Mouse (Mus musculus): Measurements from ENCODE around the gene AI464131. TPM values are rescaled to one million over a fixed set of nuclear protein-coding genes. Genes with fewer than 3 reads are reported as not detected.

Gene AI464131
- total and polyA plus RNA-seq, 2 experiments from 2014 or later: 8.2 to 16.0 TPM

GRCm38 (mm10) chr4:41478751-41479455, 24.0 kb downstream of the AI464131 start:
- peak; percentile 23; the same call in 1 of the 2 replicates for ATAC-seq
- H3K4me2 ChIP-seq (ENCODE audit: low read depth): no peak overlapping the region
- peak; percentile 51 for TF ChIP-seq CTCF (IDR thresholded peaks at IDR 0.05; ENCODE audit: low read depth)
- H3K27ac ChIP-seq (ENCODE audit: low read depth, low read length): no peak overlapping the region
- WGBS: 61% methylated on average over 4 of the region's 4 CpGs
- H3K4me3 ChIP-seq (ENCODE audit: low read depth, low read length): no peak overlapping the region
- no peak for DNase-seq
- no peak overlapping the region for H3K9ac ChIP-seq
- no peaks in the 10 kb centered on the region; the same call in 1 of the 2 replicates for H3K27me3 ChIP-seq (ENCODE audit: insufficient read depth, low read length)
- H3K9me3 ChIP-seq (ENCODE audit: low read length): no peaks in the 10 kb centered on the region
- H3K4me1 ChIP-seq (ENCODE audit: insufficient read depth): no peaks in the 10 kb centered on the region
- peaks cover 22% of the 10 kb centered on the region for H3K36me3 ChIP-seq (ENCODE audit: insufficient read depth)

GRCm38 (mm10) chr4:41477648-41478160, 25.2 kb downstream of the AI464131 start:
- no peak for ATAC-seq
- Histone ChIP-seq H3K36me3 (ENCODE audit: insufficient read depth) (peaks cover 22% of the 10 kb centered on the region), H3K9me3 (ENCODE audit: low read length) (no peaks in the 10 kb centered on the region), H3K4me1 (ENCODE audit: insufficient read depth) (no peaks in the 10 kb centered on the region), H3K9ac (no peak overlapping the region), H3K4me2 (ENCODE audit: low read depth) (no peak overlapping the region), H3K27me3 (ENCODE audit: insufficient read depth, low read length) (no peaks in the 10 kb centered on the region; the same call in 1 of the 2 replicates), H3K27ac (ENCODE audit: low read depth, low read length) (no peak overlapping the region), H3K4me3 (ENCODE audit: low read depth, low read length) (no peak overlapping the region)
- 86% methylated on average over 9 of the region's 9 CpGs for WGBS
- TF ChIP-seq CTCF (IDR thresholded peaks at IDR 0.05; ENCODE audit: low read depth): no peak
- DNase-seq: no peak

GRCm38 (mm10) chr4:41471384-41471689, 31.5 kb downstream of the AI464131 start:
- Histone ChIP-seq H3K27me3 (ENCODE audit: insufficient read depth, low read length) (no peaks in the 10 kb centered on the region), H3K9ac (no peak overlapping the region), H3K4me2 (ENCODE audit: low read depth) (no peak overlapping the region), H3K27ac (ENCODE audit: low read depth, low read length) (no peak overlapping the region), H3K4me1 (ENCODE audit: insufficient read depth) (peaks cover 9% of the 10 kb centered on the region; the same call in 1 of the 2 replicates), H3K9me3 (ENCODE audit: low read length) (no peaks in the 10 kb centered on the region), H3K36me3 (ENCODE audit: insufficient read depth) (no peaks in the 10 kb centered on the region), H3K4me3 (ENCODE audit: low read depth, low read length) (no peak overlapping the region)
- ATAC-seq: no peak
- TF ChIP-seq CTCF (IDR thresholded peaks at IDR 0.05; ENCODE audit: low read depth): no peak
- DNase-seq: no peak
- WGBS: 75% methylated on average over 1 of the region's 1 CpGs

GRCm38 (mm10) chr4:41470684-41471383, 32.0 kb downstream of the AI464131 start:
- no peak for TF ChIP-seq CTCF (IDR thresholded peaks at IDR 0.05; ENCODE audit: low read depth)
- 7% methylated on average over 5 of the region's 5 CpGs for WGBS
- Histone ChIP-seq H3K27ac (ENCODE audit: low read depth, low read length) (0 out of 2 replicates have a peak overlapping the region, but pooled peaks have one; percentile 37), H3K4me1 (ENCODE audit: insufficient read depth) (peaks cover 9% of the 10 kb centered on the region; the same call in 1 of the 2 replicates), H3K36me3 (ENCODE audit: insufficient read depth) (no peaks in the 10 kb centered on the region), H3K9me3 (ENCODE audit: low read length) (no peaks in the 10 kb centered on the region), H3K4me3 (ENCODE audit: low read depth, low read length) (no peak overlapping the region), H3K27me3 (ENCODE audit: insufficient read depth, low read length) (no peaks in the 10 kb centered on the region), H3K9ac (no peak overlapping the region), H3K4me2 (ENCODE audit: low read depth) (no peak overlapping the region)
- peak; percentile 85 for ATAC-seq
- peak; percentile 81 for DNase-seq

GRCm38 (mm10) chr4:41470051-41470683, 32.7 kb downstream of the AI464131 start:
- peaks cover 9% of the 10 kb centered on the region; the same call in 1 of the 2 replicates for H3K4me1 ChIP-seq (ENCODE audit: insufficient read depth)
- TF ChIP-seq CTCF (IDR thresholded peaks at IDR 0.05; ENCODE audit: low read depth): no peak
- 0 out of 2 replicates have a peak overlapping the region, but pooled peaks have one; percentile 37 for H3K27ac ChIP-seq (ENCODE audit: low read depth, low read length)
- ATAC-seq: no peak
- no peaks in the 10 kb centered on the region for H3K9me3 ChIP-seq (ENCODE audit: low read length)
- no peak for DNase-seq
- no peaks in the 10 kb centered on the region for H3K36me3 ChIP-seq (ENCODE audit: insufficient read depth)
- 31% methylated on average over 7 of the region's 7 CpGs for WGBS
- H3K4me3 ChIP-seq (ENCODE audit: low read depth, low read length): no peak overlapping the region
- H3K27me3 ChIP-seq (ENCODE audit: insufficient read depth, low read length): no peaks in the 10 kb centered on the region
- H3K4me2 ChIP-seq (ENCODE audit: low read depth): no peak overlapping the region
- no peak overlapping the region for H3K9ac ChIP-seq

GRCm38 (mm10) chr4:41469199-41469598, 33.7 kb downstream of the AI464131 start:
- H3K4me2 ChIP-seq (ENCODE audit: low read depth): no peak overlapping the region
- 72% methylated on average over 10 of the region's 10 CpGs for WGBS
- no peaks in the 10 kb centered on the region for H3K27me3 ChIP-seq (ENCODE audit: insufficient read depth, low read length)
- H3K36me3 ChIP-seq (ENCODE audit: insufficient read depth): no peaks in the 10 kb centered on the region
- no peaks in the 10 kb centered on the region for H3K9me3 ChIP-seq (ENCODE audit: low read length)
- H3K27ac ChIP-seq (ENCODE audit: low read depth, low read length): no peak overlapping the region
- no peak for DNase-seq
- no peak overlapping the region for H3K9ac ChIP-seq
- no peak for TF ChIP-seq CTCF (IDR thresholded peaks at IDR 0.05; ENCODE audit: low read depth)
- no peak overlapping the region for H3K4me3 ChIP-seq (ENCODE audit: low read depth, low read length)
- ATAC-seq: no peak
- H3K4me1 ChIP-seq (ENCODE audit: insufficient read depth): peaks cover 10% of the 10 kb centered on the region; the same call in 1 of the 2 replicates
